Mouse (Mus musculus) heart, postnatal 0 days (tissue): ENCODE measurements around the gene Rnf20.

Experiments used
- CTCF ChIP-seq: IDR thresholded peaks from 2 replicates; pipeline ENCODE4 v1.5.1; 2016; ENCODE audit warnings: antibody characterized with exemption, control low read depth, low read depth
- EP300 ChIP-seq: IDR thresholded peaks from 2 replicates; pipeline ENCODE4 v1.6.1; 2016; ENCODE audit warnings: antibody characterized with exemption, low read depth

DNA sequence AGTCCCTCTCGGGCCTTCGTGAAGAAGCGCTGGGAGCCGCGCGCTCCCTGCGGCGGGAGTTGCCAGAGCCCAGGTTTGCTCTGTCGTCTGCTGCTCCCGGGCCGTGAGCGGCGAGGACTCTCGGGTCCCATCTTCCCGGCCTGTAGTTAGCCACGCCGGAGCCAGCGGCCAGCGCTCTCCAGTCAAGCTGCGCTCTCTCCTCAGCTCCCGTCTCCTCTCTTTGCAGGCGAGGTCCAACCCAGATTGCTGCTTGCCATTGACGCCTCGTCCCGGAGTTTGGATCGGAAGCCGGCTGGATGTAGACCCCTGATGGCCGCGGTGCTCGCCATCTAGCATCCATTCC lies 304 bp downstream of the Rnf20 start:
- TF ChIP-seq CTCF: no peak
- no peak for TF ChIP-seq EP300
